Mouse (Mus musculus) right cerebral cortex, adult 2 months (tissue): Measurements from ENCODE around the gene Khsrp.

Source experiments
- DNase-seq, 2 experiments: peaks; one replicate each; pipeline ENCODE4 v3.0.0; 2021 to 2022; ENCODE audit warnings: low spot score in 2 of 2

The Khsrp gene

DNA sequence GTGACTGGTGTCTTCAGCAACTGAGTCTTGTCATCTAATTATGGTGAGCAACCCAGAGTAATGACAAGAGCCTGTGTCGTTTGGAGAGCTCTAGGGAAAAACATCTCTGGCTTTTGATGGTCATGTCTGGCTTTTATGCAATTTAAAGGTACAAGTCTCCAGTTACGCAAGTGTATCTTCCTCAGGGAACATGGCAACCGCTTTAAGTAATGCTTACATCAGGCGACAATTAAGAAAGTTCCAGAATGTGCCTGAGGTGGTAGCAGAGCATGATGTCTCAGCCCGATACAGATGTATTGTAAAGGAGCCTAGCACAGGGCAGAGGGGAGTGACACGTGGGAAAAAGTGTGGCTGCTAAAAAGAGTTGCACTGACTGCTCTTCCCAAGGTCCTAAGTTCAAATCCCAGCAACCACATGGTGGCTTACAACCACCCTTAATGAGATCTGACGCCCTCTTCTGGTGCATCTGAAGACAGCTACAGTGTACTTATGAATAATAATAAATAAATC lies 42.3 kb downstream of the Khsrp start:
- DNase-seq: no peak

DNA sequence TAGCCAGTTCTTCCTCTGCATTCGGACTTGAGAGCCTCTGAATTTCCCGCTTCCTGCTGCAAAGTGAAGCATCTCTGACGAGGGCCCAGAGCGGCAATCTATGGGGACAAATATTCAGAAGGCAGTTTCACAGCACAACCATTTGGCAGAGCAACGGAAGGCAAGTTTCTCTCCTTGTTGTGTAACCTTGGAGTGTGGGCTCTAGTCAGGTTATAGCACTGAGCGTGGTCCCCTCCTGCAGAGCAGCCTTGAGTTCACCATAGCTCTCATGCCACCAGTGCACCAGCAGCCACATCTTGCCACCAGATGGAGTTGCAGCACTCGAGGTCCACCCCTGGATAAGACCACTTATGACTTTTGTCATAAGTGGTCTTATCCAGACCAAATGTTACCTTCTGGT lies 42.9 kb downstream of the Khsrp start:
- no peak for DNase-seq

- DNase-seq: no peak
Observed at GRCm38 (mm10) chr17:56986105-56986805, 45.1 kb downstream of the Khsrp start.

- DNase-seq: no peak
Observed at GRCm38 (mm10) chr17:56985656-56986055, 45.7 kb downstream of the Khsrp start.

- DNase-seq: no peak
Observed at GRCm38 (mm10) chr17:56984886-56985285, 46.4 kb downstream of the Khsrp start.

DNA sequence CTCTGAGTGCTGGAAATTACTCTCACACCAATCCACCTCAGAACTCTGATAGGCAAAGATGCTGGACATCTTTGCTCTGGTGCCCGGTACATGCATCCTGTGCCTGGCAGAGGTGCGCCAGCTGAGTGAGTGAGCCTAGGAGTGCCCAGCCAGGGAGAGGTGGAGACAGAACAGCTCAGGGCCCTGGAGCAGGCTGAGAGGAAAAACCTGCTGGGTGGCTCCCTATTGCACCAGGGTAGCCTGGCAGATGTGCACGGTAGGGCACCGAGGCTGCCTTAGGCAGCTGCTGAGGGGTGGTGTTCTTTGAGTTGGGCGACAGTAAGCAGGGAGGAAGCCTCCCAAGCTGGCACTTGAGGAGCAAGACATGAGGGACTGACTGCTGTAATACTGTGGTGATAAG lies 49.3 kb downstream of the Khsrp start, which contains the start of gene Acer1:
Acer1 (minus strand) TSS at position 114 of the 400 bp plus-strand sequence.
- DNase-seq: no peak

GRCm38 (mm10) chr17:56981049-56981448 lies 50.3 kb downstream of the Khsrp start:
- DNase-seq: no peak

- DNase-seq: no peak
Observed at GRCm38 (mm10) chr17:56979524-56979923, 51.8 kb downstream of the Khsrp start.

GRCm38 (mm10) chr17:56976531-56977390 lies 54.6 kb downstream of the Khsrp start:
- no peak for DNase-seq

DNA sequence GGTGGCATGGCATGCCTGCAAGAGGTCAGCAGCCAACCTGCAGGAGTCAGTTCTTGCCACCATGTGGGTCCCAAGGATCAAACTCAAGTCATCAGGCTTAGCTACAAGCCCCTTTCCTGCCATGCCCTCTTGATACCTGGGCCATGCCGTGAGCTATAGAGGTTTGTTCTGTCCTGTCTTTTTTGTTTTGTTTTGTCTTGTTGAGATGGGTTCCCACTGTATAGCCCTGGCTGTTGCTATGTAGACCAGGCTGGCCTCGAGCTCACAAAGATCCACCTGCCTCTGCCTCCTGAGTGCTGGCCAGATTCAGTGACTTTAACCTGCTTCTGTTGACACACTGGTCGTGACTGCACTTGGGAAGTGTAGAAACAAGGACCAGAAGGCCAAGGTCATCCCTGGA lies 55.9 kb downstream of the Khsrp start:
- no peak for DNase-seq

GRCm38 (mm10) chr17:56974708-56975240 lies 56.5 kb downstream of the Khsrp start:
- DNase-seq: no peak

DNA sequence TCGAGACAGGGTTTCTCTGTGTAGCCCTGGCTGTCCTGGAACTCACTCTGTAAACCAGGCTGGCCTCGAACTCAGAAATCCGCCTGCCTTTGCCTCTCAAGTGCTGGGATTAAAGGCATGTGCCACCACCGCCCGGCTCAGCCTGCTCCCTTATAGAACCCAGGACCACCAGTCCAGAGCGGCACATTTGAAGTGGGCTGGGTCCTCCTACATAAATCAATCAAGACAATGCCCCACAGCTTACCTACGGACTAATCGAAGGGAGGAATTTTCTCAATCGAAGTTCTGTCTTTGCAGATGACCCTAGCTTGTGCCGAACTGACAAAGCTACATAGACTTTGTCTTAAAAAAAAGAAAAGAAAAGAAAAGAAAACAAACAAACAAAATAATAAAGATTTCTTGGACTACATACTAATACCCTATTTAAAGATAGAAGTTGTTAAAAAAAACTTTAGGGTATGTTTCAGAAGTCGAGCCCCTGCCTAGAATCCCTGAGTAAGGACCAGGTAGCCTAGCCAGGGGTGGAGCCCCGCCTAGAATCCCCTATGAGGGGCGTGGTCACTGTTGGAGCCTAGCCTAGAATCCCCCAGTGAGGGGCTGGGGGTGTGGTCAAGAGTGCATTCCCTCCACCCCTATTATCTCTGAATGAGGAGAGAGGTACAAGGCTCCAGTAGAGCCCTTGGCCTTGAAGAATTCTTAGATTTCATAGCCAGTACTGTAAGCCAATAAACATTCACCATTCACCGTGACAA lies 57.2 kb downstream of the Khsrp start:
- no peak for DNase-seq
